Comparison of ENCODE assay signal across 13 mouse cellular contexts in genomic region chr16:35573586-35573985, GRCm38 (mm10).
DNase-seq lines count a peak whose midpoint lies in the region; ATAC-seq lines count a peak whose summit lies in the region.
"Had no signal": no experiment of that assay in that cellular context is flagged by ENCODE, and none has a peak within 500 bp of the region (broad histone marks: within the 10 kb centered on the region; RNA-seq: fewer than 3 reads in every experiment).

No protein-coding gene starts in this region.

- peak; percentile 46 for DNase-seq in cerebellum, adult 9-11 months
- no peak for DNase-seq in cerebellum, adult 8-10 months
- peak; percentile 42 to 66 for DNase-seq in cerebellum, postnatal 14 days
- DNase-seq in brain, adult 2 months (ENCODE audit: low read depth, low spot score): peak; percentile 70
- DNase-seq in urinary bladder, postnatal 4 days (ENCODE audit: low spot score in 2 of 2): no peak
- DNase-seq: adrenal gland, adult 2 months; adrenal gland, postnatal 10 days; adrenal gland, postnatal 25 days; cerebellum, adult 18-20 months; forebrain, postnatal 0 days had no signal

- ATAC-seq in cerebellum, adult (ENCODE audit: insufficient number of reproducible peaks, low FRiP score, low TSS enrichment): no peak
- ATAC-seq: forebrain, embryonic 13.5 days; forebrain, embryonic 15.5 days; forebrain, postnatal 0 days had no signal

Comparison
In these comparisons a context has a peak if more than half of its experiments do, and no peak if none do; other contexts are left out.
1. DNase-seq: peak in cerebellum, adult 9-11 months (single experiment), cerebellum, postnatal 14 days (2 of 2) and brain, adult 2 months (single experiment); none in cerebellum, adult 8-10 months (single experiment) and urinary bladder, postnatal 4 days (0 of 2).